Mouse (Mus musculus) small intestine, adult 2 months (tissue): ENCODE data around the gene Dnajb5.

Experiments
- CTCF ChIP-seq: fragments of 200-500 bp; IDR thresholded peaks from 2 replicates; pipeline ENCODE4 v1.5.1; 2012; ENCODE audit warnings: low read depth, mild to moderate bottlenecking, control low read depth, inconsistent platforms, low read length, moderate library complexity, mixed read lengths; ENCODE audit not compliant: insufficient replicate concordance, insufficient read length; ENCODE audit errors: extremely low read depth
- POLR2A ChIP-seq: fragments of 200-500 bp; IDR thresholded peaks from 2 replicates; pipeline ENCODE4 v1.6.1; 2012; ENCODE audit warnings: low read depth, mild to moderate bottlenecking, control low read depth, inconsistent platforms, low read length, moderate library complexity

DNA sequence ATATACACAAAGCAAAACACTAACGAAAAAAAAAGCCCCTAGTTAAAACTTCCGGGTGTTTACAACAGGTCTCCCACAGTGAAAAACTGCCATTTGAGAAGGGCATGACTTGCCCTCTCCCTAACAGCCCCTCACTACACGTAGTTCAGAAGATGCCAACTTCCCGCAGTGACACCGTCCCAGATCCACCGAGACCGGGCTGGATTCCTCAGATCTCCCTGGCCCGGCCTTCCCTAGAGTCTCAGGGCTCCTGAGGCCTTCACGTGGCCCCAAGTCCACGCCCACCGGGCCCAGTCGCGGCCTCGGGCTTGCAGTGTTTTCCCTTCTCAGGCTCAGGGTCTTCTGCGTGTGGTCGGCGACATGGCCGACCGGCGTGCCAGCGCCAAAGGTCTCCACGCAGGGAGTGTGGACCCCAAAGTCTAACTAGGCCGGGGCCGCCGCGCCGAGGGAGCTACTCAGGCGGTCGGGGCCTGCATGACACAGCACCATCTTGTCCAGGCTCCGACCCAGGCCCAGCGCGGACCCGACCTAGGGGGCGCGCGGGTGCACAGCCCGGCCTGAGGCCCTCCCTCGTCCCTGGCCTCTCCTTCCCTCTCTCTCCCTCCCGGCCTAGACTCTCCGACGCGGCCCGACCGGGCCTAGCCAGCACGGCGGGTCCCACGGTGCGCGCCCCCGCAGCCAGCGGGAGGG is 50.0 kb downstream of the Dnajb5 start:
- no peak for TF ChIP-seq CTCF
- no peak; the same call in 1 of the 2 replicates for TF ChIP-seq POLR2A
